Mouse (Mus musculus): ENCODE data around the gene Fignl2. TPM values are rescaled to one million over a fixed set of nuclear protein-coding genes. Genes with fewer than 3 reads are reported as not detected.
"Not testable (repeated sequence)": the region's sequence is repeated elsewhere in the genome, so short reads cannot be mapped to it uniquely, and the experiment has no call there.

Fignl2 gene
- total RNA-seq (2021), result 1 to 10 TPM; 3.5 to 3.9 TPM

DNA sequence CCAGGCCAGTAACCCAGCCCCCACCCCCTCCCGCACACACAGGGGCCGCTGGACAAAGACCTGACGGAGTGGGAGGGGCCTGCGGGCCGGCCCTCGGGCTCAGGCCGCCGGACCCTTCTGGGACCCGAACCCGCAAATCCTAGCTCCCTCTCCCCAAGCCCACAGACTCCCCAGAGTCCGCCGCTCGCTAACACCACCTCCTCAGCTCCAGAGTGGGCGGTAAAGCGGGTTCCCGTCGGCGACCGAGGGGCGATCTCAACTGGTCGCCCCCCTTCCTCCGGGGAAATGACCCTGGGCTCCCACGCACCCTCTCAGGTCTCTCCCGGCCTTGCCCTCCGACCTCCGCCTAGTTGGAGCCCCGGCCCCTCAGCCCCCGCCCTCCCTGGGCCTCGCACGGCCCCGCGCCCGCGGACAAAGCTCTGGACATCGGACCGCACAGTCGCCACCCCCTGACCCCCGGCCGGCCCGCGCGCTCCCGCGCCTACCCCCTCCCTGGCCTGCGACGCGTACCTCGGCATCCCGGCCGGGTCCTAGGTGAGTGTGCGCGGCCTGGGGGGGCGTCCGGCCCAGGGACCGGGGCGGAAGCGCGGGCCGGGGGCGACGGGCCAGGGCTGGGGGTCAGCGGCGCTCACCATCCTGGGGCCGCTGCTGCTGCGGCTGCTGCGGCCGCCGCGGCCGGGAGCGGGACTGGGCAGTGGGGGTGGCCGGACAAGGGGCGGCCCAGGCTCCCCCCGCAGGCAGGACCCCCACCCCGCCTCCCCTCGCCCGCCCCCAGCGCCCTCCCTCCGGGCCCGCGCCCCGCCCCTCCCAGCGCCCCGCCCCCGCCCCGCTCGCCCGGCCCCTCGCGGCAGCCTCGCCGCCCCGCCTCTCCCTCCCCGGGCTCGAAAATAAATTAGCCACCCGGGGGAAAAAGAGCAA lies at the start of gene Fignl2:
Fignl2 (minus strand) TSS at position 755 of the 918 bp plus-strand sequence.
- DNase-seq, result peak in 1 of 2 experiments; percentile 51
- intact Hi-C loops (cut with DNase I), result loop anchor here (2.0 kb wide), 1 partner anchor 27 kb away; no protein-coding TSS in a partner anchor

DNA sequence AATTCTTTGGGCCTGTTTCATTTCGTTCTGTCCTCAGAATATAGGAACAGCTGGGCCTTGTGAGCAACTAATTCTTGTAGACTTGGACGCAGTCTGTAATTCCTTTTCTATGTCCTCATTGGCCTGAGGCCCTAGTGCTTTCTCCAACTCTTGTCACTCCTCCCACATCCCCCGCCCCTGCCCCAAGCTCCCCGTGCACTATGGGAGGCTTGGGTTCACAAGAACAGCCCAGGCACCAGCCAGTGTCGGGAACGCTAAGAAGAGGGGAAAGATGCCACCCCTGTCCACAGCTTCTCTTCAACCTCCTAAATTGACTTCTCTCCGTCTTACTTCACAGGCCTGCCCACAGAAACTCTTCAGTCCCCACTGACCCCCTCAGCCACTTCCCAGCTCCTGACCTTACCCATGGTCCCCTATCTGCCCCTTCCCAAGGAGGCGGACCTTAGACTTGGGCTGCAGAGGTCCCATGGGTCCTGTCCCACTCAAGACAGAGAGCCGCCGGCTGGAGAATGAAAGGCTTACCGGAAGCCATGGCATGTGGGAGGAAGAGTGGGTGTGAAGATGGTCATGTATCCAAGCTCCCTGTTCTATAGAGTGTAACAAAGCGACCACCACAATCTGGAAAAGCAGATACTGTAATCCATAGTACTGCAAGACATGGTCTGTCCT lies 48.6 kb upstream of the Fignl2 start:
- intact Hi-C loops (cut with DNase I), result no loop called here

DNA sequence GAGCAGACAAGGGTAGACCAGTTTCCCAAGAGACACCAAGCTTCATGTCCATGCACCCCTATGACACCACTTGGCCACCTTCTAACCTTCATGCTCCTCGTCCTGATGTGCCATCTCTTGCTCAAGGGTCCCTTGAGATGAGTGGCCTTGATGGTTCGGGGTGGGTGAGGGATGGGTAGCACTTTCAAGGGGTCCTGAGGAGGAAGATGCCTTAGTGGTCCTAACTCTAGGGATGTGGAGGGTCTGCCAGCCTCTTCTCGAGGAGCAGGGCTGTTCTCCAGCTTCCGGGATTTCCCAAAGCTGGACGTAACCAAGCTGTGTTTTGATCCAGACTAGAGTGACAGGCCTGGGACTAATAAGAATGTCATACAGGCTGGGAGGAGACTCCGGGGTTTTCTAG lies 47.2 kb upstream of the Fignl2 start:
- intact Hi-C loops (cut with DNase I), result no loop called here
- no peak for DNase-seq

More for the DNA sequence above, 48.6 kb upstream of the Fignl2 start:
- DNase-seq, result peak; percentile 80 to 83

DNA sequence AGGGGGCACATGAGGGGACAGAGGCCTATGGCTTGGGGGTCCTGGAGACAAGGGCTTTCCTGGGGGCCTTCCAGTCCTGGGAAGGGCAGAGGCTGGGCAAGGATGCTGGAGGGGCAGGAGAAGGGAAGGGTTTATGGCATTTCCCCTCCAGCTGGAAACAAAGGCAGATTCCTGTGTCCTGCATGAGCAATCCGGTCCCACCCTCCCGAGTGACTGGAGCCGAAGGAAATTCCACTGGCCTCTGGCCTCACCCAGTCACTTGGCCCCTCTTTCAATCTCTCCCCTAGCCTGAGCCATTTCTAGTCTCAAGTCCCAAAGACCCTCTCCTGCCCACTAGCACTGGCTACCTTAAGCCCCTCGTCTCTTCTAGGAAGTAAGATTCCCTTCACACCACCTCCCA lies 44.8 kb upstream of the Fignl2 start:
- DNase-seq, result peak in 1 of 2 experiments; percentile 66
- intact Hi-C loops (cut with DNase I), result no loop called here

DNA sequence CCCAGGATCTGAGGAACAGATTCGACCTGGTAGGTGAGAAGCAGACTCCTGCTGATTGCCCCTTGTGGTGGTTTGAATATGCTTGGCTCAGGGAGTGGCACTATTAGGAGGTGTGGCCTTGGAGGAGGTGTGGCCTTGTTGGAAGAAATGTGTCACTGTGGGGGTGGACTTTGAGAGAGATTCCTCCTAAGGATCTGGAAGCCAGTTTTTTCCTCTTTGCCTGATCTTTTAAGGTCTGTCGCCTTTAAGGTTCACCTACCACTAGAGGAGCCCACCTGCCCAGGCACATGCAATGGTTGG lies 43.9 kb upstream of the Fignl2 start:
- no peak for DNase-seq
- intact Hi-C loops (cut with DNase I), result no loop called here

DNA sequence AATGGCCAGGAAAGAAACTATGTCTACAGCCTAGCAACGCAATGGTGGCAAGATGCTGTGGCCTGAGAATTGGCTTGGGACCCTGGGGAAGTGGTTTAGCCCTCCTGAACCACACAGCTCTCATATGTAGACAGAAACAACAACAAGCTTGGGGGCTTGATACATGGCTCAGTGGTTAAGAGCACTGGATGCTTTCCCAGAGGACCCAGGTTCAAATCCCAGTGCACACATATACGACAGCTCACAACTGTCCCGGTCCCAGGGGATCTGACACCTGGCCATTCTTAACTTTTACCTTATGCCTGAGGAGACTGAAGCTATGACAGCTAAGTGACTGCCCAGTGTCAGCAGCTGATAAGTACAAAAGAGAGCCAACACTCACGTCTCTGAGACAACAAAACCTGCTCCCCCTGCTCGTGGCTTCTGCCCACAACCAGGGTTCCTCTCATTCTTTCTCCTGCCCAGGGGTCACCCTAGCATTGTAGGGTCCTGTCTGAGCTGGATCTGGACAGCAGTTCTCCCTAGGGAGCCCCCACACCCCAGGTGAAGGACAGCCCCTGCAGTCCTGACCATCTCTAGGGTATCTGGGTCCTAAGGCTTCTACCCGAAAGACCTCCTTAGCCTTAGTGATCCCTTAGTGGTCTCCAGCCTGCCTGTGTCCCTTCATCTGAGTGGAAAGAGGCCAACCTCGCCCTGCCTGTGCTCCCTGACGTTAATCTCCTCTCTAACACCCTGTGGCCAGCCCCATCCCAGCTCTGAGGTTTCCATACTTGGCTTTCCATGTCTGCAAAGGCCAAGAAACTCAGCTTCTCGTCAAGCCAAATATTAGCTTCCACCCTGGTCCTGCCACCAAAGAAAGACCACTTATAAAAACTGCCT lies 43.3 kb upstream of the Fignl2 start:
- DNase-seq, result no peak
- intact Hi-C loops (cut with DNase I), result no loop called here

DNA sequence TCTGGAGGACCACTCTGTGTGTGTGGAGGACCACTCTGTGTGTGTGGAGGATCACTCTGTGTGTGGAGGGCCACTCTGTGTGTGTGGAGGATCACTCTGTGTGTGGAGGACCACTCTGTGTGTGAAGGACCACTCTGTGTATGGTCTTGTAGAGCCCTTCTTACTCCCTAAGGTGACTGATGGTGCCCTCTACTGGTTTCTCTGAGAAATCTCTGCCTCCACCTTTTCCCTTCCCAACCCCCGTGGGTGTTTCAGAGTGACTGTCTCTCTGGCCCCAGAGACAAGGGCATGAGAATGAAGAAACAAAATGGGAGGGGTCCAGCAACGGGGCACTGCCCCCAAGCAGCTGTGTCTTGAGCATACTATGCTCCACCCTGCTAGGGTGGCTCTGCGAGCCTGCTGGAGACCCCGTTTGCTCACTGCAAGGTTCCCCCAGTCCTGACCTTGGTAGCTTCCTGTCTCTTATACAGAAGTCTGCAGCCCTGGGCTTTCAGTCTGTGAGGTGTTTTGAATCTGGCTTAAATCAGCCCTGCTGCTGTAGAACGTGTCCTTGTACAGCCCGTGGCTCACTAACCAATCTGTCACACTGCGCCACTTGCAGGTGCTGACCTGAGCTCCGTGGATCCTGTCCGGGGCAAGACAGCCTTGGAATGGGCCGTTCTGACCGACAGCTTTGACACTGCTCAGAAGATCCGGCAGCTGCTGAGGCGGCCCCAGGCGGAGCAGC lies 40.2 kb upstream of the Fignl2 start:
- intact Hi-C loops (cut with DNase I), result no loop called here
- no peak for DNase-seq

DNA sequence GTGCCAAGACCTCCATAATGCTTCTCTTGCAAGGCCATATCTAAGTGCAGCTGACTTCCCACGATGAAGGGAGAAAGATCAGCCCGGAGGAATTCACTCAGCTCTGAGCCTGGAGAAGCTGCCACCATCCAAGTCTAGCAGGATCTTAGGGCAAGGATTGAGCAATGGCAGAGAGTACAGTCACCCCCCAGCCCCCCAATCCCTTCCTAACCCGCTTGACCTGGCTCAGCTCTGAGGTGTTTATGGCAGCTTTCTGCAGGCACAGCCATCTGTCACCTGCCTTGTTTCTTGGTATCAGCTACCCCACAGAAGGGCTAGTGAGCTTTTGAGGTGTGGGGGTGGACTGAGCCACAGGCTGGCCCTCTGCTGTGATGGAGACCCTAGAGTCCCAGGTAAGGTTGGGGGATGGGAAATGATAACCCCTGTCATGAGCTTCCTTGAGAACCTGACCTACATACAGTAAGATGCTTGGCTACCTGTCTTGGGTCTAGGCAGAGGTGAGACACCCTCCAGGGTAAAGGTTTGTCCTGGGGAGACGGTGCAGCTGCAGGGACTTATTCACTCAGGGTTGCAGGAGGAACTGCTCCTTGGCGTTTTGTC lies 37.2 kb upstream of the Fignl2 start, which contains the start of gene Ankrd33:
Ankrd33 (plus strand) TSS at position 245 of the 600 bp plus-strand sequence.
- DNase-seq, result no peak
- intact Hi-C loops (cut with DNase I), result no loop called here

DNA sequence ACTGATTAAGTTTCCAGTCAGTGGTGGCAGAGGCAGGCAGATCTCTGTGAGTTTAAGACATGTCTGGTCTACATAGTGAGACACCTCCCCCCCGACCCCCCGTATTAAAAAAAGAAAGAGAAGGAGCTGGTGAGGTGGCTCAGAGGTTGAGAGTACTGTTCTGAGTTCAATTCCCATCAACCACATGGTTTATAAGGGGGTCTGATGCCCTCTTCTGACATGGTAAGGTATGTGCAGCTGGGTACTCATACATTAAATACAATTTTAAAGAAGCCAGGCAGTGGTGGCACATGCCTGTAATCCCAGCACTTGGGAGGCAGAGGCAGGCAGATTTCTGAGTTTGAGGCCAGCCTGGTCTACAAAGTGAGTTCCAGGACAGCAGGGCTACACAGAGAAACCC lies 35.4 kb upstream of the Fignl2 start:
- DNase-seq; intact Hi-C loops (cut with DNase I): not testable (repeated sequence)

DNA sequence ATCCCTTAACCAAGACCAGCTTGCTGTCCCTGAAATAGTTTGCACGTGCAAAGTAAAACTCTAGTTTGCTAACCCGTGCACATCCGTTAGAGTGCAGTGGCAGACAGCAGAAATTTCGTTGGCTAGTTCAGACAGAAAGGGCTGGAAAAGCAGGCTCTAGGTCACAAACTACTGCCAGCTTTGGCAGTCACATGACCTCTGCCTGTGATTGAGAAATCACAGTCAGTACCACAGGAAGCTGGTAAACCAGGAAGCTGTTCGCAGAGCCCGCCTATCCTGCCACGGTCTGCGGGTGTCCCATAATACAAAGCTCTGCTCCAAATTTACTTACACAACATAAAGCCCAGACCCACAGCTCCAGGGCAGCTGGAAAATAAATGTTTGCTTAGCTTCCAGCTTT lies 34.8 kb upstream of the Fignl2 start:
- intact Hi-C loops (cut with DNase I), result no loop called here
- peak in 1 of 2 experiments; percentile 50 for DNase-seq

DNA sequence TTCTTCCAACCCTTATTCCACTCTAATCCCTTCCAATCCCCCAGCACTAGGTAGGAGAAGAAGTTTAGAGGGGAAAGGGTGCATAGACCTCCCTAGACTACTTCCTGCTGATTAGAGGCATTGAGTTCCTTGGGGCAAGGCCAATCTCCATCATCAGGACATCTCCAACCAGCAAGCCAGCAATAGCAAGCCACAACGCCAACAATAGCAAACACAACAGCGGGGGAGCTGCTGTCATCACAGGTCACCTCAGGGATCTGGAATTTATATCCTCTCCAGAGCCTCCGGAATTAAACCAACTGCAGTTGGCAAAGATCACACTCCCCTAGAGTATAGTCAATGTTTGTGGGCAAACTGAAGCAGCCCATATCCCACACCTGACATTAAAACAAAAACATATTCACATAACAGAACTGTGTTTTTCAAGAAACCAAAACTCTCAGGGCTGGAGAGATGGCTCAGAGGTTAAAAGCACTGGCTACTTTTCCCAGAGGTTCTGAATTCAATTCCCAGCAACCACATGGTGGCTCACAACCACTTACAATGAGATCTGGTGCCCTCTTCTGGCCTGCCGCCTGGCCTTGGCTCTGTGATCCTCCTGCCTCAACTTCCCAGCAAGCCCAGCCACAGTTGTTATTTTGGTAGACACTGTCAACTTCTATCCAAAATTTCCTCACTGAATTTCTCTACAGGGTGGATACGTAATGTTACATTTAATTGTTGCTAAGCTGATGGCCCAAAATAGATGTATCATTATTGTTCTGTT lies 29.7 kb upstream of the Fignl2 start:
- DNase-seq, result no peak
- intact Hi-C loops (cut with DNase I), result loop anchor here (5.0 kb wide), 1 partner anchor 41 kb away; no protein-coding TSS in a partner anchor

DNA sequence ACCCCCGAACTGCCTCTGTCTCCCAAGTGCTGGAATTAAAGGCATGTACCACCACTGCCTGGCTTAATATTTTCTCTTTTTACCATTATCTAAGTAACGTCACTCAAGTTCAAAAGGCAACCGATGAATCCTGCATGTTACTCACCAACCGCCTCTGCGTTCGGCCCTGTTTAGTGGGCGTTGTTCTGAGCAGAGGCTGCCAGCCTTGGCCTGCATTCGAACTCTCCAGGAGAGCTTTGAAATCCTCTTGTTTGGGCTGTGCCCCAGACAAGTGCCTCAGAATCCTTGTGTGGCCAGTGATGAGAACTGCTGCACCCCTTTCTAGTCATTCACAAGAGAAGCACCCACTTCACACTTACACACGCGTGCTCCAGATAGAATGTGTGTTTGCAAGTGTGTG lies 27.6 kb upstream of the Fignl2 start:
- no peak for DNase-seq
- intact Hi-C loops (cut with DNase I), result loop anchor here (5.0 kb wide), 1 partner anchor 39 kb away; no protein-coding TSS in a partner anchor

DNA sequence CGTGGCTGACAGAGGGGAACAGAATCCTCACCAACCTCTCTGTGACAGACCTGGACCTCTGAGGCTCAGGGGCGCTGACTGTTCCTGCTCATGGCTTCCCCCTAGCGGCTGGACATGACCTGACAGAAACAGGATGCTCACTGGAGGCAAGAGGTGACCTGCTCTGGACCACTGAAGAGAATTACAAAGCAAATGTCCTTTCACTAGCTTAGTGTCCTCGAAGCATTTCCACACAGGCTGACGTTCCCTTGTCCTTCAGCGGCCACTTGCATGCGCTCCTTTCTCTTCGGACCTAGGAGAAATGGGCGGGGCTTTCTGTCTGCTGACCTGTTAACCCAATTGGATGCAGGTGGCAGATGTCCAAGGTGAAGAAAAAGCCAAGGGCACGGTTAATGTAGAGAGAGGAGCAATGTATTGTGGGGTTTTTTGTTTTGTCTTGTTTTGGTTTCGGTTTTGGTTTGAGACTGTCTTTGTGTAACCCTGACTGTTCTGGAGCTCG lies 27.2 kb upstream of the Fignl2 start:
- DNase-seq, result peak; percentile 85 to 91
- intact Hi-C loops (cut with DNase I), result loop anchor here (2.0 to 5.0 kb wide), 2 partner anchors 27 to 38 kb away; partner anchors contain the start of gene Fignl2

DNA sequence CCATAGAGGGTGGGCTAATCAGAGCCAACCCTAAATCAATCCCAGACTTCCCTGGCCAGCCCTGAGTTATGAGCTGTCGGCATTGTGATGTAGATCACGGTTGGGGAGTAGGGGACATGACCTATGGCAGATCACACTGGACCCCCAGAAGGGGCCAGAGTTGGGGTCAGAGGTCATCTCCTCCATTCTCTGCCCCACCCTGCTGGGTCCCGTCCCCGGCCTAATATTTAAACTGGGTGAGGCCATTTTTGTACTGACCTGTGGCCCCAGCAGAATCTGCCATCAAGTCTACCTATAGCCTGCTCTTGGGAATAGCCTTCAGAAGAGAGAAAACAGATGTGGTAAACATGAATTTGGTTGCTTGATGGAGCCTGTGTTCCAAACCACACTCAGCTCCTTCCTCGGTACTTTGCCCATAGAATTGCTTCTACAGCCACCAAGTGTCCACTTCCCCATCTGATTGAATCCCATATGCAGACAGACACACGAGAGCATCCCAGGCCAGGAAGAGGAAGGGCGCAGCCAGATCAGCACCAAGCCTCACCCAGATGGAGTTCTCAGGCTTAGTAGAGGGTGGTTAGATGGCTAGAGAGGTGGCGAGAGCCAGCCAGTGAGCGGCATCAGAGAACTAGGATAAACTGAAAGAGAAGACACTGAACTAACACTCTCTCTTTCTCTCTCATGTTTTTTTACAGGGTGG lies 25.4 kb upstream of the Fignl2 start:
- DNase-seq, result no peak
- intact Hi-C loops (cut with DNase I), result loop anchor here (2.0 kb wide), 1 partner anchor 25 kb away; the partner anchor contains the start of gene Fignl2

DNA sequence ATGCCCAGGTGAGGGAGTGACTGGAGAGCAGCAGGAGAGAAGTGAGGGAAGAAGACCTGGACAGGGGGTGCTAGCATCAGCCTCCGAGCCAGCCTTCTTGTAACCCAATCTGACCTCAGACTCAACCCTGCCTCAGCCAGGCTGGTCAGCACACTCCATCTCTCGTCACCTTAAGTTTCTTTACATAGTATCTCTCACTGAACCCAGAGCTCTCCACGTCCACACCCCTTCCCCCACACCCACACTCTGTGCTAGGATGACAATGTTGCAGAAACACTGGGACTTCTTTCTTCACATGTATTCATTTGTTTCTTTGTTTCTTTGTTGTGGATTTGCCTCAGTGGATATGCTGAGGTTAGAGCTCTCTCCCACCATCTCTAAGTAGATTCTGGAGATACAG lies 22.6 kb upstream of the Fignl2 start:
- no peak for DNase-seq
- intact Hi-C loops (cut with DNase I), result no loop called here

DNA sequence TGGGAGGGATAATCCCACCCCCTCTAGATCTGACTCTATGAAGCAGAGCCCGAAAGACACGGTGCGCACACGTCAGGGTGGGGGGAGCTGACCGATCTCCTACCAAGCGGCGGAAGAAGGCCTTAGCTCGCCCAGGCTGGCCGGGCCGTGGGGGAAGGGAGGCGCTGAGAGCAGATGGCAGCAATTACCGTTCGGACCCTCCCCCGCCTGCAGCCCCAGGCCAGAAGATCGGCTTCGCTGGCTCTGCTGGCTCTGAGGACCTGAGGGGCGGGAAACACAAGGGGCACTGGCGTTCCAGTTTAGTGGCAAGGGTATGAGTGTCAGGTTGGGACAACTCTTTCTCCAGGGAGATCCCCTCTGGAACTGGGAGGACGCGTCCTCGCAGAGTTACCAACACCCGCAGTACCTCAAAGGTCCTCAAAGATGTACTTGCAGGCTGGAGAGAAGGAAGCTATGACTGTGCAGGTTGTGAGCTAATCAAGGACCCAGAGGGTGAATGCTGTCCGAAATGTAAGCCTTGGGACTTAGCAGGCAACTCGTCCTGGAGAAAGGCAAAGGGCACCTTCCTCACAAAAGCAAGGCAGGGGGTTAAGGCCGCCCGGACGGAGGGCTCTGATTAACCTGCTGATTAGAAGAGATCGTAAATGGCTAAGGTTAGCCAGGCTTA lies 19.8 kb upstream of the Fignl2 start:
- intact Hi-C loops (cut with DNase I), result no loop called here
- DNase-seq, result peak in 1 of 2 experiments; percentile 53

DNA sequence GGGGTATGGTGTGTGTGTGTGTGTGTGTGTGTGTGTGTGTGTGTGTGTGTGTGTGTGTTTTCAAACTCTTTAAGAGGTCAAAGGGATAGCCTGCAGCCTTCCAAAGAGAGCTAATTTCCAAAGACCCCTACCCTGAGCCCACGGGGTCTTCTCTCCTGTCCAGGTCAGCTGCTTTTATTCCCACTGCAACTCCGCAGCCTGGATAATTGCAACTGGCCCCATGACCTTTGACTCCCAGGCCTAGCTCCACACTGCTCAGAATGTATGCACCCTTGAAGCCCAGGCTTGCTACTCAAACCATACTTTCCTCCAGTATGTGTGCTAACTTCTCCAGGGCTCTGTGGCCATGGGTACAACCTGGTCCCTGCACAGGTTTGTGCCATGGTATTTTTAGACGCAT lies 17.0 kb upstream of the Fignl2 start:
- intact Hi-C loops (cut with DNase I), result no loop called here
- no peak for DNase-seq

Data from heart, postnatal 10 days (tissue).